Mouse (Mus musculus): Measurements from ENCODE around the gene Foxn2. TPM values are rescaled to one million over a fixed set of nuclear protein-coding genes. Genes with fewer than 3 reads are reported as not detected.

Foxn2 gene
- total RNA-seq, 4 experiments from 2014 or later: 11.6 to 15.9 (median 14.5) TPM

Other genes starting within 250 kb of the Foxn2 start
- 1 to 10 TPM; 5.5 to 6.8 (median 6.0) TPM for gene Ppp1r21, start 89.4 kb downstream of the Foxn2 start, total RNA-seq (2022)
- 1 to 10 TPM; 2.8 to 7.0 (median 3.9) TPM for gene Ston1, start 157.0 kb downstream of the Foxn2 start, total RNA-seq (2022)
- gene Gtf2a1l, start 227.9 kb downstream of the Foxn2 start, total RNA-seq (2022): not detected

Data from gastrocnemius, adult 8-10 months (tissue).